Mouse (Mus musculus): Measurements from ENCODE around the gene Slc29a1. TPM values are rescaled to one million over a fixed set of nuclear protein-coding genes. Genes with fewer than 3 reads are reported as not detected.

Gene Slc29a1
- total and polyA plus RNA-seq, 3 experiments: 58.4 to 88.0 (median 72.1) TPM

GRCm38 (mm10) chr17:45547461-45548190 lies 51.8 kb downstream of the Slc29a1 start:
- dilution Hi-C loops (cut with MboI; ENCODE audit: extremely low pct_ligation_motif_present, extremely low pct_unique_long_range_greater_than_20kb, low sequenced_read_pairs): no loop called here
- Histone ChIP-seq H3K27ac (ENCODE audit: insufficient read depth, low read depth) (no peak overlapping the region), H3K27me3 (replicated peaks) (peaks cover 17% of the 10 kb centered on the region), H3K9me3 (replicated peaks; ENCODE audit: low read length) (peaks cover 2% of the 10 kb centered on the region), H3K4me1 (ENCODE audit: control insufficient read depth in 1 of 2, insufficient read depth in 2 of 2) (peaks cover 23 to 34% of the 10 kb centered on the region in 2 experiments), H3K79me2 (replicated peaks; ENCODE audit: control insufficient read depth, extremely low read depth, insufficient read depth, poor library complexity, severe bottlenecking) (no peaks in the 10 kb centered on the region), H3K9ac (ENCODE audit: insufficient read depth, low read depth) (no peak overlapping the region), H3K36me3 (replicated peaks in 1 of 2; ENCODE audit: control insufficient read depth in 1 of 2, insufficient read depth in 1 of 2, low read length in 1 of 2) (no peaks in the 10 kb centered on the region), H3K4me2 (ENCODE audit: insufficient read depth, low read depth, poor library complexity, severe bottlenecking) (no peak overlapping the region), H3K4me3 (replicated peaks in 1 of 3; ENCODE audit: low read depth in 2 of 3, low read length in 2 of 3, poor library complexity in 1 of 3) (no peak overlapping the region)
- in situ Hi-C loops (cut with MboI; ENCODE audit: low pct_ligation_motif_present, low pct_unique_long_range_greater_than_20kb, low sequenced_read_pairs): no loop called here
- TF ChIP-seq TBP (conservative IDR thresholded peaks at IDR 0.05; ENCODE audit: low read depth, low read length): no peak
- peak; percentile 3; the same call in 1 of the 2 replicates for TF ChIP-seq SMC3 (IDR thresholded peaks at IDR 0.05; ENCODE audit: low read depth, low read length)
- DNase-seq (ENCODE audit: extremely low read depth): no peak

DNA sequence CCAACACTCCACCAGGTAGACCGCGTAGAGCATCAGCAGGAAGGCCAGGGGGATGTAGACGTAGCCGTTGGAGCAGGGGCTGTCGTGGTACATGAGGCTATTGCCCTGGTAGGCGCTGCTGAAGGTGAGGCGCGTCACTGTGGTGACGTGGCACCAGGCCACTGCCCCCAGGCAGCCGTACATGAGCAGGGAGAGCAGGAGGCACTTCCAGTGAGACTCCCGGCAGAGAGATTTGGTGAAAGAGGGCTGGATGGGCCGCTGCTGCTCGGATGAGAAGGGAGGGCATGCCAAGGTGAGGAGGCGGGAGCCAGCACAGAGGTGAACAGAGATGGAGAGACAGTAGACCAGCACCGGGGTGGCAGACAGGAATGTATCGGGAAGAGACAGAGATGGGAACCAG lies 52.5 kb downstream of the Slc29a1 start:
- Histone ChIP-seq H3K79me2 (replicated peaks; ENCODE audit: control insufficient read depth, extremely low read depth, insufficient read depth, poor library complexity, severe bottlenecking) (no peaks in the 10 kb centered on the region), H3K9ac (ENCODE audit: insufficient read depth, low read depth) (no peak overlapping the region), H3K27me3 (replicated peaks) (peaks cover 22% of the 10 kb centered on the region), H3K4me2 (ENCODE audit: insufficient read depth, low read depth, poor library complexity, severe bottlenecking) (no peak overlapping the region), H3K36me3 (replicated peaks in 1 of 2; ENCODE audit: control insufficient read depth in 1 of 2, insufficient read depth in 1 of 2, low read length in 1 of 2) (no peaks in the 10 kb centered on the region), H3K27ac (ENCODE audit: insufficient read depth, low read depth) (no peak overlapping the region), H3K4me3 (replicated peaks in 1 of 3; ENCODE audit: low read depth in 2 of 3, low read length in 2 of 3, poor library complexity in 1 of 3) (no peak overlapping the region), H3K9me3 (replicated peaks; ENCODE audit: low read length) (peaks cover 2% of the 10 kb centered on the region), H3K4me1 (ENCODE audit: control insufficient read depth in 1 of 2, insufficient read depth in 2 of 2) (peaks cover 23 to 27% of the 10 kb centered on the region in 2 experiments)
- no peak for DNase-seq (ENCODE audit: extremely low read depth)
- dilution Hi-C loops (cut with MboI; ENCODE audit: extremely low pct_ligation_motif_present, extremely low pct_unique_long_range_greater_than_20kb, low sequenced_read_pairs) (no loop called here), in situ Hi-C loops (cut with MboI; ENCODE audit: low pct_ligation_motif_present, low pct_unique_long_range_greater_than_20kb, low sequenced_read_pairs) (no loop called here)
- no peak for TF ChIP-seq SMC3 (IDR thresholded peaks at IDR 0.05; ENCODE audit: low read depth, low read length)
- no peak for TF ChIP-seq GABPA (IDR thresholded peaks at IDR 0.05; ENCODE audit: insufficient replicate concordance, low read depth, low read length)
- no peak for TF ChIP-seq MYC (IDR thresholded peaks at IDR 0.05; ENCODE audit: low read depth, low read length)
- TF ChIP-seq HCFC1 (IDR thresholded peaks at IDR 0.05; ENCODE audit: low read depth, low read length): no peak
- TF ChIP-seq RAD21 (IDR thresholded peaks at IDR 0.05; ENCODE audit: low read depth, low read length): no peak
- TF ChIP-seq ZNF384 (IDR thresholded peaks at IDR 0.05; ENCODE audit: low read depth, low read length): no peak
- TF ChIP-seq MXI1 (IDR thresholded peaks at IDR 0.05; ENCODE audit: low read depth, low read length): no peak

- no peak overlapping the region for H3K9ac ChIP-seq (ENCODE audit: insufficient read depth, low read depth)
Measured at GRCm38 (mm10) chr17:45545278-45545961, 54.0 kb downstream of the Slc29a1 start.

More at GRCm38 (mm10) chr17:45545278-45545961, 54.0 kb downstream of the Slc29a1 start:
- Histone ChIP-seq H3K27ac (ENCODE audit: insufficient read depth, low read depth) (no peak overlapping the region), H3K9me3 (replicated peaks; ENCODE audit: low read length) (peaks cover 2% of the 10 kb centered on the region), H3K4me3 (replicated peaks in 1 of 3; ENCODE audit: low read depth in 2 of 3, low read length in 2 of 3, poor library complexity in 1 of 3) (no peak overlapping the region), H3K36me3 (replicated peaks in 1 of 2; ENCODE audit: control insufficient read depth in 1 of 2, insufficient read depth in 1 of 2, low read length in 1 of 2) (no peaks in the 10 kb centered on the region), H3K4me2 (ENCODE audit: insufficient read depth, low read depth, poor library complexity, severe bottlenecking) (no peak overlapping the region), H3K4me1 (ENCODE audit: control insufficient read depth in 1 of 2, insufficient read depth in 2 of 2) (peaks cover 16% of the 10 kb centered on the region in 2 experiments), H3K79me2 (replicated peaks; ENCODE audit: control insufficient read depth, extremely low read depth, insufficient read depth, poor library complexity, severe bottlenecking) (no peaks in the 10 kb centered on the region), H3K27me3 (replicated peaks) (peaks cover 37% of the 10 kb centered on the region)
- TF ChIP-seq MYC (IDR thresholded peaks at IDR 0.05; ENCODE audit: low read depth, low read length): no peak
- in situ Hi-C loops (cut with MboI; ENCODE audit: low pct_ligation_motif_present, low pct_unique_long_range_greater_than_20kb, low sequenced_read_pairs): no loop called here
- dilution Hi-C loops (cut with MboI; ENCODE audit: extremely low pct_ligation_motif_present, extremely low pct_unique_long_range_greater_than_20kb, low sequenced_read_pairs): no loop called here
- no peak for DNase-seq (ENCODE audit: extremely low read depth)

All from CH12.LX (cell line).